Mouse (Mus musculus) testis, postnatal 14 days (tissue): ENCODE measurements around the gene Fibp.
A peak's percentile ranks its signal among the peaks of the same experiment; 100 is the strongest.

Source experiments
- DNase-seq: peaks from one replicate; pipeline ENCODE4 v3.0.0; 2021; ENCODE audit warnings: low spot score

The Fibp gene

DNA sequence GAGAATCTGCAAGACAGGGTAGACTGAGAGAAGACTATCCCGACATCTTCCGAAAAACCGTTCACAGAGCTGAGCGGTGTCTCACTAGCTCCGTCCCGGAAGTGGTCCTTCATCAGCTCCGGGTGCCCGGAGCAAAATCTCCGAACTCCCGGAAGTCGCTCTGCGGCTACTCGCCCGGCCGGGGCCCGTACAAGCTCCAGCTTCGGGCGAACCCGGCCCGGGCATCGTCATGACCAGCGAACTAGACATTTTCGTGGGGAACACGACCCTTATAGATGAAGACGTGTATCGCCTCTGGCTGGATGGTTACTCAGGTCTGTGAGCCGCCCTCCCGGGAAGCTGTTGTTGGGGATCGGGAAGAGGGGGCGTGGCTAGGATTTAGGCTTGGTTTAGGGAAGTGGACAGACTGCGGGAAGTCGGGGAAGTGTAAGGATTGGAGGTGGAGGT is at the start of gene Fibp:
Gene Fibp (plus strand): TSS at position 151 of the 447 bp plus-strand sequence.
- peak; percentile 89 for DNase-seq

DNA sequence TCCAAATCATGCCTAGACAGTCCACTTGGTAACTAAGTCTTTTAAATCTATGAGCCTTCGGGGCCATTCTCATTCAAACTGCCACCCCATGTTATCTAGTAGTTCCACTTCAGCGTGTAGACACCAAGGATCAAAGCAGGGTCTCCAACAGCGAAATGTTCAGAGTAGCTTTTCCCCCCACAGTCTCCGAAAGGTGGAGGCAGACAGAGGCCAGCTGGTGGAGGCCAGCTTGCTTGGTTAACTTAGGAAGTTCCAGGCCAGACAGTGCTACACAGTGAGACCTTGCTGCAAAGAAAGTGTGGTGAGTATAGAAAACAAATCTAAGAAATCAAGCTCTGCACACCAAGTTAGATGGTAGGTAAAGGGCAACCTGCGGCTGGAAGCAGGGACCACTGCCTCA is 49.8 kb upstream of the Fibp start:
- DNase-seq = no peak

DNA sequence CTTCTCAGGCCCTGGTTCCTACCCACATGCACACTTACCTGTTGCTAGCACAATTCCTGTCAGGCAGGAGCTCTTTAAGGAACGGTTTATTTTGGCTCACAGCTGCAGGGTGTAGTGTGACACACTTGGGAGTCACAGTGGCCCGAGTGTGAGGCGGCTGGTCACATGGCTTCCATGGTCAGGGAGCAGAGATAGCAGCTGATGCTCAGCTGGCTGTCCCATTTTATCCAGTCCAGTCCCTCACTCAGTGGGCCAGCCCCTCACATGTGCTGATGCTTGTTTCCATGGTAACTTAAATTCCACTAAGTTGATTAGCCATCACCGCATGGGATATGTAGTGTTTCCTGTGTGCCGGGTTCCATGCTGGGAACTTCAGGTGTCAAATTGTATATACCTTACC is 48.5 kb upstream of the Fibp start:
- no peak for DNase-seq

DNA sequence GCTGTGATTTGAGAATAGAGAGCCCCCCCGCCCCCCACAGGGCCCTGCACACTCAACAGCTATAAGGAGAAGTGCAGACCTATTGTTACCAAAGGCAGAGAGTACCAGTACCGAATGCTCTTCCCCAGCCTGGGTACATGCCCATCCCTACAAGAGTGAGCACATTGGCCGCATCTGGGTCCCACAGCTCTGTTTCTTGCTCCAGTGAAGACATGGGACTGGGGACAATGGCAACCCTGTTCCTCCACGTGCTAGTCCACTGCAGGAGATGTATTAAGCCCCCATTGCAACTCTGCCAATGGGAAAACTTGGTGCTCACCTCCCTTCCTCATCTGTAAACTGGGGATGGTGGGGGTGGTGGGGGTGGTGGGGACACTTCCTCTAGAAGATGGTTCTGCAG is 46.6 kb upstream of the Fibp start:
- DNase-seq = no peak

DNA sequence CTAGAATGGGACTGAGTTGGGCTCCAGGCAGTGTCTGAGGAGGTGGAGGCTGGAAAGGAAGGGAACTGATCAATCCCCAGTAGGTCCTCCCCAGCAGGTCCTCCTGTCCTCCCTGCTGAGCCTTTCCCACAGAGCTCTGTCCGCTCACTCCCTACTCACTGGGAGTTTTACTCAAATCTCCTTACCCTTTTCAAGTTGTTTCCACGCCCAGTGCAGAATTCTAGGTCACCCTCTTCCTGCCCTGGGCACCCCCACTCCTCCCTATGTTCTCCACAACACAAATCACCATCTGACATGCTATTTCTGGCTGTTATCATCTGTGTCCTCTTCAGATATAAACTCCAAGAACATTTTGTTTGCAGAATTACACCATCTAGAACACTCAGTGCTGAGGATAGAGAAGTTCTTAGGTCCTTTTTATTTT is 45.9 kb upstream of the Fibp start:
- DNase-seq = peak; percentile 76

DNA sequence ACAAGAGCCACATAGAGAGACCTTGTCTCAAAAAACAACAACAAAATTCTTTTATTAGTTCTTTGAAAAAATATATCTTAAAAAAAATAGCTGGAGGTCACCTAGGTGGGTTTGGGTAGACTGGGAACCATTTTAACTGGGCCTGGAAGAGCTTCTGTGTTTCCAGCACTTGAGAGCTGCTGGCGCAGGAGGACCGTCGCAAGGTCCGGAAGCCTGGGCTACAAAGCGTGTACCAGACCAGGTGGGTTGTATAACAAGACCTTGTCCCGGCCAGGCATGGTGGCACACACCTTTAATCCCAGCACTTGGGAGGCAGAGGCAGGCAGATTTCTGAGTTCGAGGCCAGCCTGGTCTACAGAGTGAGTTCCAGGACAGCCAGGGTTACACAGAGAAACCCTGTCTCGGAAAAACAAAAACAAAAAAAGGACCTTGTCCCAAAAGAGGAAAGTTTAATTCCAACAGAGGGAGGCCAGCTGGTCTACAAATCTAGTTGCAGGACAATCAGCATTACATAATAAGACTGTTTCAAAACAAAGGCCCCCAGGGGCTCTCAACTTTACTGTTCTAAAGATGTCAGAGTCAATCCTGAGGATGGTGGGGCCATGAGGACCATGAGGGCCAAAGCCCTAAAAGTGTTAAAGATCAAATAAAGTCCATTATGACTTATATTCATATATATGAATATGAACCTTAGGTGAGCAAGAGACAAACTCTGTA is 41.5 kb upstream of the Fibp start:
- no peak for DNase-seq

DNA sequence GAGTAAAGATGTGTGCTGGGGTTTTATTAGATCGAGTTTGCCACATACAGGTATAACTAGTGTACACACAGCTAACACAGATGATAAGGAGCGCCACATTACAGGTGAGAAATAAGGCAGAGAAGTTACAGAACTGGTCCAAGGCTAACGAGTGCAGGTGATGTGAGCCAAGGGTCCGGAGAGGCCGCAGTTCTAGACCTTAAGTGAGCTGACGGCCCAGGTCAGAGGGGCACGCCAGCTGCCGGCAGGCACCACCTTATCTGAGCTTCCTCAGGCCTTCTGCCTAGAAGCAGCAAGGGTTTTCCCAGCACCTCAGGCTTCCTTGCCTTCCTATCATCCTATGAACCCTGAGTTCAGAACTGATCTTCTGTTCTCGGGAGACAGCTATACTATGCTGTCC is 40.8 kb upstream of the Fibp start:
- DNase-seq = no peak

DNA sequence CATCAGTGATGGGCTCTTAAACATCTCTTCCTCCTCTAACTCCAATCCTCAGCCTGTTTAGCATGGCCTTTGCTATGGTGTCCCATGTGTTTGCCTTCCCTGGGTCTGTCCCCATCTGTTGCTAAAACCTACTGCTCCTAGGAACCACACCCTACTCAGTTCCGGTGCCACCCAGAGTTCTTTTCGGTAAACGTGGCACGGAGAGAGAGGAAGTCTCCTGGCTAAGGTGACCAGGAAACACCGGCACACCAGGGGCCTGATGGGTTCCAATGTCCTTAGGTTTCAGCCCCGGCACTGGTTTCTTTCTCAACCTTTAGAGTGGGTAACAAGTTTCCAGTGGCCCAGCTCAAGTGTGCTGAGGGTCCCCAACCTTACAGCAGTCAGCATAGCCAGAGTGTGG is 39.8 kb upstream of the Fibp start:
- DNase-seq = no peak

DNA sequence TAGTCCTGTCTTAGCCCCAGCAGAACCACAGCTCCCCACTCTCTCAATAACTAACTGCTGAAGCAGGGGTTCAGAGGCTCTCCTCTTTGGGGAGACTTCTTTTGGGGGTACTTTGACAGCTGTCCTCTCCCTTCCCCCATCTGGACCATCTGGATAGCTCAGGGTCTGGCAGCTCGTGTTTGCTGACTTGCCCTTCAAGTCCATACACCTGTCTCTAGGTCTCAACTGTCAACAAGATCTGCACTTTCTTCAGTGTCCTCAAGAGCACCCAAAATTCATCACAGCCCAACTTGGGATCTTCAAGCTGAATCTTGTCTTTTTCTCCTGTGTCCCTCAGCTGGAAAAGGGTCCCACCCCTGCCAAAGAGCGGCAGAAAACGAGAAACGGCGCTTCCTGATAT is 38.6 kb upstream of the Fibp start:
- DNase-seq = no peak

DNA sequence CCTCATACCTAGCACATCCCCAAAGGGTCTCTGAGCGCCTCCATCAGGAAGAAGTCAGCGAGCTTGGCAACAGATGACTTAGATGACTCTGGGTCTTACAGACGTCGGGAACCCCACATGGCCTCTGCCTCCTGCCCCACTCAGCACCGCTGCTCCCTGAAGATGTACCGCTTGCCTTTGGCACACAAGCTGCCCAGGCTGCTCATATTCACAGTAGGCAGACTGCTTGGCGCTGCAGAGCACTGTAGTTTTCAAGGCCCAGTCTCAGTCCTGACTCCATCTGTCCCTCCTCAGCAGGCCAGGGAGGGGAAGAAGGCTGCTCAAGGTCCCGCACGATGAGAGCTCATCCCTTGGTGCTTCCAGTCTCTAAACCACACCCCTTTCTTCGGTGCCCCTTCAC is 38.1 kb upstream of the Fibp start:
- DNase-seq = no peak

DNA sequence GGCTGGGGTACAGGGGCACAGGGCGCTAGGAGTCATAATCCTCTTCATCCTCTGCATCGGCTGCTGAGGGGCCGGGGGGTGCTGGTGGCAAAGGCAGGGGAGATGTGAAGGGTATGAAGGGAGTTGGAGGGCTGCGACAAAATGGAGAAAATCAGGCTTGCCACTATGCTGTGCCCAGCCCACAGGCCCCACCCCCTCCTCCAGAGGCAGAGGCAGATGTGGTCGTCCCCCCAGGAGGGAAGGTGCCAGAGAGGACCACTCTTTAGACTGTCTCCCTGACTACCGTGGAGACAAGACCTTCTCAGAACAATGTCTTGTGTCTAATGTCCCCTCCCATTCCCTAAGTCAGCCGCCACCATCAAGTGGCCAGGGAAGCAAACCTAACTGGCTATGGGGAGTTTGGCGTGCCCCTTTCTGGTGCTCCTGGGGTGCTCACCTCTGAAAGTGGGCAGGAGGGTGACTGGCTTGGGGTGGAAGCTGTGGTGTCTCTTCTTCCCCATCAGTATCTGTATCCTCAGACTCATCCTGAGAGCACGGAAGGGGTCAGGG is 37.4 kb upstream of the Fibp start:
- no peak for DNase-seq

DNA sequence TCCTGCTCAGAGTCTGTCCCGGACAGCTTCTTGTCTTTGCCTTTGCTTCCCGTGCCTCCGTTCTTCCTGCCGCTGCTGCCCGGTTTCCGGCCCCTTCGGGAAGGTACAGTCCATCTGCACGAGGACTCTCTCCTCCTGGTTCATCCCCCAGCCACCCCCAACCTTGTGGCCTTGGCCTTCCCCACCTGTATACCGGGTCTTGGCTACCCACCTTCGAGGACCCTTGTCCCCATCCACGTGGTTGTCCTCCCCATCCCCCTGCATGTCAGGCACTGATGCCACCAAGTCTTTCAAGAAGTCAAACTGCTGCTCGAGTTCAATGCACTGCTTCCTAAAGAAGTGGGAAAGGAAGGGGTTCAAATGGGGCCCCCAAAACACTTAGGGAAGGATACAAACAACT is 36.9 kb upstream of the Fibp start:
- DNase-seq = no peak

DNA sequence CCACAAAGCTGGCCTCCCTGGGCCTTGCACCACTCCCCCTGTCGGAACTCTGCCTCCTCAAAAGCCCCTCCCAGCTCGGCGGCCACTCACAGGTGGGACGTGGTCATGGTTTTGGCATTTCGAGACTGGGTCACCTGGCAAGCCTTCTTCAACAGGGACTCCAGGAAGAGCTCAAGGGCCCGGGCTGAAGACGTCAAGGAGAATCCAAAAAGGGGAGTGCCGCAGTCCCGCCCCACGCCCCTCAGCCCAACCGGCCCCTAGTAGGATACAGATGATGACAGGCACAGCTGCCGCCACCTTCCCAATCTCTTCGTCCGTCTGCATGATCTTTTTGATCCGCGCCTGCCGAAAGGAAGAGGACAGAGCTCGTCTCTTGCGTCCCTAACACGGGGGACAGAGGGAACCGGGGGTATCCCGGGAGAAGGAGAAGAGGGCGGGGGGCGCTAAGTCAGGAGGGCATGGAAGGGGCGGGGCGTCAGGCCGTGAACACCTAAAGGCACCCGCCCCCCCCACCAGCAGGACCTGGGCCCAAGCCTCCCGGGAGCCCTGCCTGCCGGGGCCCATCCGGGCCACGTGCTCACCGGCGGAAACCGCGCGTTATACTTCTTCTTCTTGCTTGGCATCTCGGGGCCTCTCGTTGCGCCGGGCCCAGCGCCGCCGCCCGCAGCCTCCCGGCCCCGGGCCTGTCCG is 36.2 kb upstream of the Fibp start:
- DNase-seq = peak; percentile 85

DNA sequence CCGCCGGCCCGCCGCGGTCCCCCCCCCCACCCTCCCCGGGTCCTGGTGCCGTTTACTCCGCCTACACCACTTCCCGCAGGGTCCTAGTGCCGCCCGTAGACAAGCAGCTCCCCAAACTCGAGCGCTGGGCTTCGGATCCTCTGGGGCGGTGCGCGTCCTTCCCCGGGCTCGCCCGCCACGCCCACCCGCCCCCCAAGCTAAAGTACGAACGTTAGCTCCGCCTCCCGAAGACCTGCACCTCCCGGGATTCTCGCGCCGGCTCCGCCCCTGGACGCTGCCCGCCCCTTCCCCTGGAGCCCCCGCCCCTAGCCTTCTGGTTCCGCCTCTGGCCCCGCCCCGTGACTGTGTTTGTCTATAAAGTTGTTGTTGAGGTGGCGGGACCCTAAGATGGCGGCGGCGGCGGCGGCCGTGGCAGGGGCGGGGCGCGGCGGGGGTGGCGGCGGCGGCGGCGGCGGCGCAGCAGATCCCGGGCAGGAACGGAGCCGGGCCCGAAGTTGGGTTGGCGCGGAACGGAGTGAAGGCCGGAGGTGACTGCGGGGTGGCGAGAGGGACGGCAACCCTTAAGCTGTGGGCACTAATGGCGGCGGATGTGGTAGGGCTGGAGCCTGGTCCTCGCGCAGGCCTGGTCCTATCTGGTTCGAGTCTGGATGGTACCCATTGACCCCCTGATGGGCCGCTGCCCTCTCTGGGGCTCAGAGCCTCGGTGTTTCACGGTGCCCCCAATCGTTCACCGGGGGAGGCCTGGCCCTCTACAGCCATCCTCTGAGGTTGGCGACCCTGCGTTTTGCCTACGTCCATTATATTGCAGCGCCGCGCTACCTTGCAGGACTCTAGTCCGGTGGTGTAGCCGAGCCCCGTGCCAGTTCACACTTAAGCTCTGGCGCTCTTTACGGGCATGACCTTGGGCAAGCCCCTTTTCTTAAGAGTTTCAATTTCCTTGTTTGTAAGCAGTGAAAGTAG is 35.4 kb upstream of the Fibp start, which contains the start of the genes Drap1 and AI837181:
Gene Drap1 (minus strand): TSS at position 198 of the 960 bp plus-strand sequence.
Gene AI837181 (plus strand): TSS at position 363 of the 960 bp plus-strand sequence.
- DNase-seq = peak; percentile 96

DNA sequence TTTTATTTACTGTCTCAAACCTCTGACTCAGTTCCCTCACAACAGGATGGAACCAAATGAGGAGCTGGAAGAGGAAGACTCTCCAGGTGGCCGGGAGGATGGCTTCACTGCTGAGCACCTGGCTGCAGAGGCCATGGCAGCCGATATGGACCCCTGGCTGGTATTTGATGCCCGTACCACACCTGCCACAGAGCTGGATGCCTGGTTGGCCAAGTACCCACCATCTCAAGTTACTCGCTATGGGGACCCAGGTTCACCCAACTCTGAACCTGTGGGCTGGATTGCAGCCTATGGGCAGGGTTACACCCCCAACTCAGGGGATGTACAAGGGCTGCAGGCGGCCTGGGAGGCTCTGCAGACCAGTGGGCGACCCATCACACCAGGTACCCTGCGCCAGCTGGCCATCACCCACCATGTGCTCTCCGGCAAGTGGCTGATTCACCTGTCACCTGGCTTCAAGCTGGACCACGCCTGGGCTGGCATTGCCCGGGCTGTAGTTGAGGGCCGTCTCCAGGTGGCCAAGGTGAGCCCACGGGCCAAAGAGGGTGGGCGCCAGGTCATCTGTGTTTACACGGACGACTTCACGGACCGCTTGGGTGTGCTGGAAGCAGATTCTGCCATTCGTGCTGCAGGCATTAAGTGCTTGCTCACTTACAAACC is 34.4 kb upstream of the Fibp start:
- DNase-seq = no peak

DNA sequence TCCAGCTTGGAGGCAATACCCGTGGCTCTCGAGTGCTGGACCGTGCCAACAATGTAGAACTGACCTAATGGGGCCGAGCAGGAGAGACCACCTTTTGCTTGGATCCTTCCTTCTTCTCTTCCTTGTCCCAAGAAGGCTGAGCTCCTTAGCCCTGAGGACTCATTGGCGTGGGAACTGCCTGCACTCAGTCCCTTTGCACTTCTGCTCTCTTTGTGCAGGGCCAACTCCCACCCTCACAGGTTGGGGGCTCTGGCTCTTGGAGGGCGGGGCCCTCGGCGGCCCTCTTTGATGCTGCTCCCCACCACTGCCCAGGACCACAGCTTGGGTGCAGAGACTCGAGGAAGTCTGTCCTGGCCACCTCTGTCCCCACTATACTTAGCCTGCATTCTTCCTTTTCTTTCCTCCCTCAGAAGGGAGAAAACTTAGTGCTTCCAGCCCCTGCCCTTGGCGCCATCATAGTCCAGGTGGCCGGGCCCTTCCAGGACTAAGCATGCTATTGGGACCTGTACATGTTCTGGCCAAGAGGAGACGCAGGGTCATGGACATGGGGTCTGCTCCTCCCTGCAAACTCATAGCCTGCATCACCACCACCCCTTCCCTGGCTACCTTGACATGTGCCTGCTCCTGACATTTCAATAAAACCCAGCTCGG is 33.6 kb upstream of the Fibp start:
- no peak for DNase-seq

DNA sequence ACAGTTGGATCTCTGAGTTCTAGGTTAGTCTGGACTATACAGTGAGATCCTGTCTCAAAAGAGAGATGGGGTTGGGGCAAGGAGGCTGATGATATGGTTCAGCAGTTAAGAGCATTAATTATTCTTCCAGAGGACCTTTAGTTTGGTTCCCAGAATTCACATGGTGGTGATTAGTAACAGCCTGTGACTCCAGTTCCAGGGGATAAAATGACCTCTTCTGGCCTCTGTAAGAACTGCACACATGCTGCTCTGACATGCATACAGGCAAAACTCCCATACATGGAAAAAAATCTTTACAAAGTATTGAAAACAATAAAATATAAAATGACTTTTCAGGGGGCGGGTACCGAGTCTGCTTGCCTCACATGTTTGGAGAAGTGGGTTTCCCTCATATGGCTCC is 32.3 kb upstream of the Fibp start:
- DNase-seq = no peak

DNA sequence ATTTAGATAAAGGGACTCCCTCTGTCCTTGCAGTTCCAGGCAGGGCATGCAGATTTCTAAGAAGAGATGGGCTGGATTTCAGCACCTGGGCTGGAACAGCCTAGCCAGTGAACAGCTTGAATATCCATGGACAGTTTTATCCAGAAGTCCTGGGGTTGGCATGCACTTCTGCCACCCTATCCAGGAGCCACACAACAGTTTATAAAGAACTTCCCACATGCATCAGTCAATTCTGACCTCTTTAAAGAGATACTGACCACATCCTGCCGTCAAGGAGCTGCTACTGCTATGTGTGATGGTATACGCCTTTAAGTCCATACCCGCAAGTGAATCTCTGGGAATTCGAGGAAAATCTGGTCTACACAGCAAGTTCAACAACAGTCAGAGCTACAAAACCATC is 31.2 kb upstream of the Fibp start:
- no peak for DNase-seq

DNA sequence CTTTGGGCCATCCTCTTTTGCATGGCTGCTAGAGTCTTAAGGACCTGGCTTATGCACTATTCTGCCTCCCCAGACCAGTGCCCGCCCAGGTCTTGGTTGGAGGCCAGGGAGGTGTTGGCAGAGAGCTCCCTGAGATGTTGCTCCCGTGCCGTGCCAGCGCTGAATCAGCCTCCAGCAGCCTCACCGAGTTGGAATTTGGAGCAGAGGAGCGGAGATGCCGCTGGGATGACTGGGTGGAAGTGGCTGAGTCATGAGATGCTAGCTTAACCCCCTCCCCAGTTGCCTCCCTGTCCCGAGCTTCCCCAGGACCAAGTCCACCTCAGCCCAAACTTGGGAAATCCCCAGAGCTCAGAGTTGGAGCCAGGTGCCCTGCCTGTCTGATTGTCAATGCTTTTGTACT is 30.6 kb upstream of the Fibp start:
- DNase-seq = peak; percentile 49

DNA sequence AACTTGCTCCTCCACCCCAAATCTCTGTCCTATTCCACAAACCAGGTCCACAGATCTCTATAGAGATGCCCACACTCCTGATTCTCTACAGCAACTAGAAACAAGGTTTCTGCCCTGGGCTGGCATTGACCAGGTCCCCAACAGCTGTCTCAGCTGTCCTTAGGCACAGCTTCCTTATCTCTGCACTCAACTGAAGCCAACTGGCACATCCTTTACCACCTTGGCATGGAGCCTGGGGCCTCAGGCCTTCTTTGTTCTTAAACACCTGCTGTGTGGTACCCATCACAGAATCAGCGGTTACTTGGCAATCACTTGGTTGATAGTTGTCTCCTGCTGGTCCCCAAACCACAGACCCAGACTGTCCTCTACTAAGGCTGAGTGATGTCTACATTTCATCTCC is 30.0 kb upstream of the Fibp start:
- DNase-seq = no peak

DNA sequence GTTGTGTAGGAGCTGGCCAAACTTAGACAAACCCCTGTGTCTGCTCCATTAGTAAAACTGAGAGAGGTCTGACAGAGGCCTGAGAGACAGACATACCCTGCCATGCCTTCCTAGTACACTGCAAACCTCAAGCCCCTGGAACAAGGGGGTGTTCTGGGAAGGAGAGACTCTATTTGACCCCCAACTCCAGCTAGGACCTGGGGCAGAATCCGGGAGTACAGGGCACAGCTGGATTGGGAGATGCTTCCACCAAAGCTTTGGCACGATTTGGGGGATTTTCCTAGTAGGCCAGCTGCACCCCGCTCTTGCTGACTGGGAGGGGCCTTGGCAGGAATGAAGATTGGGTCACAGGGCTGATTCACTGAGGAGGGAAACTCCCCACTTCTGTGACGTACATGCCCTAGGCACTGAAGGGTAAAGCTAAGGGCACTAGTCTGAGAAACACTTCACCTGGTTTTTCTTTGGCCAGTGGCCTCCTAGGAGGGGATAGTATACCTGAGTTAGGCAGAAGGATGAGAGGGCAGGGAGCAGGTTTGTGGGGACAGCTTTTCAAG is 28.4 kb upstream of the Fibp start:
- DNase-seq = no peak
